Mouse (Mus musculus) olfactory bulb, adult 2 months (tissue): Measurements from ENCODE around the gene Tank. TPM values are rescaled to one million over a fixed set of nuclear protein-coding genes. Genes with fewer than 3 reads are reported as not detected.

Experiments
- H3K27ac ChIP-seq: fragments of 200-500 bp; 2 replicates; pipeline ENCODE4 v1.5.1; 2012; ENCODE audit warnings: low read depth, low read length; ENCODE audit not compliant: insufficient read depth
- H3K4me1 ChIP-seq: fragments of 200-500 bp; 2 replicates; pipeline ENCODE4 v1.6.1; 2012; ENCODE audit warnings: low read length; ENCODE audit not compliant: control insufficient read depth, insufficient read depth
- H3K4me3 ChIP-seq: fragments of 200-500 bp; 2 replicates; pipeline ENCODE4 v1.5.1; 2012; ENCODE audit warnings: mild to moderate bottlenecking, low read depth, low read length, moderate library complexity; ENCODE audit not compliant: insufficient read depth
- CTCF ChIP-seq: fragments of 200-500 bp; IDR thresholded peaks from 2 replicates; pipeline ENCODE4 v1.5.1; 2012; ENCODE audit warnings: low read depth, mild to moderate bottlenecking, low read length, moderate library complexity; ENCODE audit not compliant: insufficient read depth
- POLR2A ChIP-seq: fragments of 200-500 bp; IDR thresholded peaks from 2 replicates; pipeline ENCODE4 v1.6.1; 2012; ENCODE audit warnings: mild to moderate bottlenecking, low read depth, low read length, moderate library complexity; ENCODE audit not compliant: insufficient read depth
- WGBS: fragments of 180-500 bp; shearing (Covaris S2); methylation state at CpG from one replicate; pipeline ENCODE4 v1.1.7; 2018; 5-methylcytosine and 5-hydroxymethylcytosine counted together
- polyA plus RNA-seq: library from polyadenylated mRNA; stranded (reverse); fragments of >200 nt; gene quantifications from 2 replicates; pipeline ENCODE4 v1.2.4, GENCODE M21; 2012; ENCODE audit warnings: low replicate concordance; ENCODE audit not compliant: missing spikeins, insufficient read depth, insufficient read length

The Tank gene
- polyA plus RNA-seq, 1 experiment, result not detected

GRCm38 (mm10) chr2:61662833-61663232 lies 84.4 kb downstream of the Tank start:
- TF ChIP-seq CTCF (no peak), POLR2A (no peak)
- no peak overlapping the region for H3K27ac ChIP-seq
- 71% methylated on average over 10 of the region's 10 CpGs for WGBS
- H3K4me3 ChIP-seq, result no peak overlapping the region
- H3K4me1 ChIP-seq, result peaks cover 3% of the 10 kb centered on the region; the same call in 1 of the 2 replicates

GRCm38 (mm10) chr2:61663573-61664241 lies 85.3 kb downstream of the Tank start:
- peaks cover 3% of the 10 kb centered on the region; the same call in 1 of the 2 replicates for H3K4me1 ChIP-seq
- no peak overlapping the region for H3K4me3 ChIP-seq
- WGBS, result 32% methylated on average over 10 of the region's 10 CpGs
- TF ChIP-seq CTCF (no peak), POLR2A (no peak)
- no peak overlapping the region for H3K27ac ChIP-seq

- 86% methylated on average over 7 of the region's 7 CpGs for WGBS
- H3K27ac ChIP-seq, result no peak overlapping the region
These were observed 89.0 kb downstream of the Tank start for GRCm38 (mm10) chr2:61667420-61667819.

GRCm38 (mm10) chr2:61668260-61668659 lies 89.9 kb downstream of the Tank start:
- Histone ChIP-seq H3K27ac (no peak overlapping the region), H3K4me3 (no peak overlapping the region), H3K4me1 (no peaks in the 10 kb centered on the region)
- 36% methylated on average over 4 of the region's 4 CpGs for WGBS
- no peak for TF ChIP-seq POLR2A
- no peak for TF ChIP-seq CTCF

More at GRCm38 (mm10) chr2:61667420-61667819, 89.0 kb downstream of the Tank start:
- TF ChIP-seq POLR2A (no peak), CTCF (no peak)
- Histone ChIP-seq H3K4me1 (no peaks in the 10 kb centered on the region), H3K4me3 (no peak overlapping the region)

GRCm38 (mm10) chr2:61674555-61674954 lies 96.2 kb downstream of the Tank start:
- H3K4me1 ChIP-seq, result no peaks in the 10 kb centered on the region
- no peak overlapping the region for H3K27ac ChIP-seq
- H3K4me3 ChIP-seq, result no peak overlapping the region
- 96% methylated on average over 3 of the region's 3 CpGs for WGBS
- TF ChIP-seq CTCF (no peak), POLR2A (no peak)

GRCm38 (mm10) chr2:61681572-61681971 lies 103.2 kb downstream of the Tank start:
- TF ChIP-seq POLR2A, result no peak
- TF ChIP-seq CTCF, result no peak
- H3K4me1 ChIP-seq, result no peaks in the 10 kb centered on the region
- 98% methylated on average over 1 of the region's 1 CpGs for WGBS
- H3K27ac ChIP-seq, result no peak overlapping the region
- no peak overlapping the region for H3K4me3 ChIP-seq

GRCm38 (mm10) chr2:61686533-61686932 lies 108.1 kb downstream of the Tank start:
- no peak overlapping the region for H3K27ac ChIP-seq
- no peaks in the 10 kb centered on the region for H3K4me1 ChIP-seq
- 88% methylated on average over 1 of the region's 1 CpGs for WGBS
- no peak for TF ChIP-seq CTCF
- TF ChIP-seq POLR2A, result no peak
- H3K4me3 ChIP-seq, result no peak overlapping the region

- Histone ChIP-seq H3K4me3 (no peak overlapping the region), H3K27ac (peak overlapping the region; percentile 49; the same call in 1 of the 2 replicates), H3K4me1 (no peaks in the 10 kb centered on the region)
- TF ChIP-seq POLR2A, result no peak
- no peak for TF ChIP-seq CTCF
- WGBS, result 44% methylated on average over 3 of the region's 3 CpGs
These were observed 110.7 kb downstream of the Tank start for GRCm38 (mm10) chr2:61689086-61689485.

Other genes with a start within 250 kb of the Tank start
- gene Psmd14, start 133.1 kb downstream of the Tank start, polyA plus RNA-seq, result not detected in 2 replicates
- not detected in 2 replicates for gene Tbr1, start 224.3 kb downstream of the Tank start, polyA plus RNA-seq